Mouse (Mus musculus) C2C12 (cell line): ENCODE data around the gene Gm281. TPM values are rescaled to one million over a fixed set of nuclear protein-coding genes. Genes with fewer than 3 reads are reported as not detected.
"Not testable (repeated sequence)": the region's sequence is repeated elsewhere in the genome, so short reads cannot be mapped to it uniquely, and the experiment has no call there.

Experiments used
- H3K27me3 ChIP-seq: one replicate; pipeline ENCODE4 v1.6.1; 2011; ENCODE audit not compliant: control insufficient read depth, insufficient read depth, insufficient read length
- H3K36me3 ChIP-seq: one replicate; pipeline ENCODE4 v1.6.1; 2011; ENCODE audit not compliant: control insufficient read depth, insufficient read depth
- H3K4me3 ChIP-seq: one replicate; pipeline ENCODE4 v1.5.1; 2011; ENCODE audit warnings: mild to moderate bottlenecking, control low read depth; ENCODE audit not compliant: poor library complexity, insufficient read depth, severe bottlenecking
- H3K79me2 ChIP-seq: one replicate; pipeline ENCODE4 v1.6.1; 2011; ENCODE audit not compliant: control insufficient read depth, insufficient read depth
- H3K79me3 ChIP-seq: one replicate; pipeline ENCODE4 v1.6.1; 2011; ENCODE audit warnings: low read depth, control low read depth
- H3ac ChIP-seq: one replicate; pipeline ENCODE3; 2011; ENCODE audit warnings: low read depth; ENCODE audit not compliant: control insufficient read depth, insufficient read length
- CEBPB ChIP-seq: IDR thresholded peaks from one replicate; pipeline ENCODE4 v1.6.1; 2011; ENCODE audit warnings: low read depth, mild to moderate bottlenecking, control low read depth, moderate library complexity
- CTCF ChIP-seq: IDR thresholded peaks from one replicate; pipeline ENCODE4 v1.5.1; 2011; ENCODE audit not compliant: control insufficient read depth, insufficient read depth, insufficient read length
- FOSL1 ChIP-seq: IDR thresholded peaks from one replicate; pipeline ENCODE4 v1.8.0; 2011; ENCODE audit warnings: mild to moderate bottlenecking, low read length; ENCODE audit not compliant: poor library complexity, insufficient read depth, severe bottlenecking
- MAX ChIP-seq: IDR thresholded peaks from one replicate; pipeline ENCODE4 v1.6.1; 2011; ENCODE audit warnings: mild to moderate bottlenecking, control low read depth
- MYOD1 ChIP-seq: IDR thresholded peaks from one replicate; pipeline ENCODE4 v1.6.1; 2011; ENCODE audit warnings: low read depth; ENCODE audit not compliant: control insufficient read depth, insufficient read length
- MYOG ChIP-seq: IDR thresholded peaks from one replicate; pipeline ENCODE4 v1.6.1; 2011; ENCODE audit not compliant: control insufficient read depth, insufficient read length; ENCODE audit errors: extremely low read depth
- USF1 ChIP-seq: IDR thresholded peaks from one replicate; pipeline ENCODE4 v1.6.1; 2011; ENCODE audit warnings: low read depth, mild to moderate bottlenecking, control low read depth, moderate library complexity
- polyA plus RNA-seq: library from polyadenylated mRNA; unstranded; fragments of >200 nt; fragmentation: generic; extraction: Trizol; gene quantifications from one replicate; pipeline ENCODE4 v1.2.1, GENCODE M21; 2012; ENCODE audit warnings: missing spikeins

The Gm281 gene
- polyA plus RNA-seq, 1 experiment = not detected

GRCm38 (mm10) chr14:13960079-13960478 is 45.8 kb upstream of the Gm281 start:
- TF ChIP-seq USF1 (no peak), MAX (no peak), MYOD1 (no peak), CTCF (no peak)

GRCm38 (mm10) chr14:13952151-13952550 is 37.9 kb upstream of the Gm281 start:
- not testable (repeated sequence) for H3K27me3 ChIP-seq, H3K4me3 ChIP-seq, H3ac ChIP-seq
- Histone ChIP-seq H3K79me2 (peaks cover 19% of the 10 kb centered on the region), H3K36me3 (peaks cover 39% of the 10 kb centered on the region), H3K79me3 (peaks cover 14% of the 10 kb centered on the region)

More at GRCm38 (mm10) chr14:13960079-13960478, 45.8 kb upstream of the Gm281 start:
- H3K4me3 ChIP-seq = peak overlapping the region; percentile 60
- peaks cover 39% of the 10 kb centered on the region for H3K79me3 ChIP-seq
- peaks cover 53% of the 10 kb centered on the region for H3K79me2 ChIP-seq
- peaks cover 5% of the 10 kb centered on the region for H3K36me3 ChIP-seq
- H3K27me3 ChIP-seq = no peaks in the 10 kb centered on the region
- H3ac ChIP-seq = no peak overlapping the region

GRCm38 (mm10) chr14:13950401-13950800 is 36.1 kb upstream of the Gm281 start:
- TF ChIP-seq MAX (no peak), FOSL1 (no peak), CEBPB (no peak), MYOG (no peak), CTCF (no peak), MYOD1 (no peak), USF1 (no peak)
- peaks cover 6% of the 10 kb centered on the region for H3K79me2 ChIP-seq
- H3K79me3 ChIP-seq = peaks cover 4% of the 10 kb centered on the region
- H3K27me3 ChIP-seq = no peaks in the 10 kb centered on the region
- H3ac ChIP-seq = no peak overlapping the region
- H3K4me3 ChIP-seq = no peak overlapping the region
- H3K36me3 ChIP-seq = peaks cover 36% of the 10 kb centered on the region

- H3K79me3 ChIP-seq = no peaks in the 10 kb centered on the region
- TF ChIP-seq MAX = no peak
- no peak overlapping the region for H3ac ChIP-seq
- H3K79me2 ChIP-seq = no peaks in the 10 kb centered on the region
- H3K36me3 ChIP-seq = peaks cover 31% of the 10 kb centered on the region
- no peak overlapping the region for H3K4me3 ChIP-seq
- H3K27me3 ChIP-seq = no peaks in the 10 kb centered on the region
Measured at GRCm38 (mm10) chr14:13948345-13948744, 34.1 kb upstream of the Gm281 start.

GRCm38 (mm10) chr14:13944686-13945085 is 30.4 kb upstream of the Gm281 start:
- Histone ChIP-seq H3K27me3 (no peaks in the 10 kb centered on the region), H3K79me3 (no peaks in the 10 kb centered on the region), H3K36me3 (peaks cover 11% of the 10 kb centered on the region), H3ac (no peak overlapping the region), H3K79me2 (no peaks in the 10 kb centered on the region), H3K4me3 (no peak overlapping the region)
- TF ChIP-seq FOSL1 (no peak), MAX (no peak), MYOD1 (no peak), USF1 (no peak), CTCF (no peak), CEBPB (no peak), MYOG (no peak)

GRCm38 (mm10) chr14:13934052-13934371 is 19.7 kb upstream of the Gm281 start:
- TF ChIP-seq CTCF (no peak), CEBPB (no peak), USF1 (no peak), MYOG (no peak), FOSL1 (no peak), MAX (no peak), MYOD1 (no peak)
- no peak overlapping the region for H3K4me3 ChIP-seq
- H3K27me3 ChIP-seq = no peaks in the 10 kb centered on the region
- H3K79me2 ChIP-seq = no peaks in the 10 kb centered on the region
- no peaks in the 10 kb centered on the region for H3K79me3 ChIP-seq
- no peaks in the 10 kb centered on the region for H3K36me3 ChIP-seq
- no peak overlapping the region for H3ac ChIP-seq
